Mouse (Mus musculus): ENCODE results near the gene Haspin.

DNA sequence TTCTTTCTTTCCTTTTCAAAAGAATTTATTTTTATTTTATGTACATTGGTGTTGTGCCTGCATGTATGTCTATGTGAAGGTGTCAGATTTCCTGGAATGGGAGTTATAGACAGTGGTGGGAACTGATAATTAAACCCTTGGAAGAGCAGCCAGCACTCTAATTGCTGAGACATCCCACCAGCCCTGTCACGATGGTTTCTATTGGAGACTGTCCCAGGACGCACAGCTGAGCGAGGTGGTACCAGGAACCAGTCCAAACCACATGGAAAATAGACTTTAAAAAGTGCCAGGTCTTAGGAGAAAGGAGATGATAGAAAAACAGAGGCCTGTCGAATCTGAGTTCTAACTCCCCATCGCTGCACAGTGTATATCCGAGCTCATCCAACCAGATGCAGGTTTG is 17.0 kb upstream of the Haspin start:
- TF ChIP-seq CTCF (IDR thresholded peaks at IDR 0.05; ENCODE audit: low read depth) (no peak), EP300 (IDR thresholded peaks at IDR 0.05; ENCODE audit: low read depth) (no peak)

All from liver, postnatal 0 days (tissue).